Mouse (Mus musculus) gastrocnemius, adult 2 months (tissue): Measurements from ENCODE around the gene Zfp292. TPM values are rescaled to one million over a fixed set of nuclear protein-coding genes. Genes with fewer than 3 reads are reported as not detected.

Experiments
- DNase-seq: peaks from one replicate; pipeline ENCODE4 v3.0.0; 2022
- H3K27ac ChIP-seq: fragments of 200-600 bp; 2 replicates; pipeline ENCODE4 v1.8.1; 2022; ENCODE audit warnings: mild to moderate bottlenecking
- H3K4me3 ChIP-seq: fragments of 200-600 bp; 2 replicates; pipeline ENCODE4 v1.8.1; 2022; ENCODE audit warnings: mild to moderate bottlenecking, moderate library complexity
- CTCF ChIP-seq: fragments of 200-600 bp; IDR thresholded peaks from 2 replicates; pipeline ENCODE4 v1.8.1; 2022; ENCODE audit warnings: antibody characterized with exemption, mild to moderate bottlenecking, moderate library complexity
- intact Hi-C: fragments of 180-260 bp; cut with DNase I; formaldehyde crosslinking; loops from one replicate; pipeline ENCODE4 v1.15.1; 2025
- total RNA-seq, 2 experiments: library from RNA; stranded (reverse); gene quantifications; 2 replicates each; pipeline ENCODE4 v1.2.3; 2021

Zfp292 gene
- total RNA-seq, 2 experiments from 2014 or later, result 9.2 to 11.0 TPM

DNA sequence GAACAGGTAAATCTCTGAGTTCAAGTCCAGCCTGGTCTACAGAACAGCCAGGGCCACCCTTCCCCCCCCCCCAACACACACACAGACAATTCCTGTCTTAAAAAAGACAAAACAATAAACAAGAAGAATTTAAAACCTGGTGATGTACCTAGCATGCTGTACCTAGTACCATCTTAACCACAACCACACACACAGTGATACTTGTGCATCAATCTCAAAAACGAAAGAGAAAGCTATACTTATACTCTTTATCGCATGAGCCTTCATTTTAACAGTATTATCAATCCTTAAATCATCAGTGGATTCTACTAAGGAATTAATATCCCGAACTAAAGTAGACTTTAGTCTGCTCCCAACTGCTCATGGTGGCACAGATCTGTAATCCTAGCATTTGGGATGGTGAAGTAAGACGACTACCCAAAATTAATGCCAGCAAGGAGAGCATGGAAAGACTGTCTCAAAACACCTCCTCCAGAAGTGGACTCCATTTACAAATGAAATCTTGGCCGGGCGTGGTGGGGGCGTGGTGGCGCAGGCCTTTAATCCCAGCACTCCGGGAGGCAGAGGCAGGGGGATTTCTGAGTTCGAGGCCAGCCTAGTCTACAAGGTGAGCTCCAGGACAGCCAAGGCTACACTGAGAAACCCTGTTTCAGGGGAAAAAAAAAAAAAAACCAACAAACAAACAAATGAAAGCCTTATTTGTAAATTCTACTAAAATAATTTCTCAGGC, 1.7 kb downstream of the Zfp292 start:
- TF ChIP-seq CTCF, result no peak
- intact Hi-C loops, result loop anchor here (5.0 kb wide), 1 partner anchor 104 kb away; the partner anchor contains the start of gene Smim8
- Histone ChIP-seq H3K4me3 (peak overlapping the region; percentile 33), H3K27ac (no peak overlapping the region)
- no peak for DNase-seq

DNA sequence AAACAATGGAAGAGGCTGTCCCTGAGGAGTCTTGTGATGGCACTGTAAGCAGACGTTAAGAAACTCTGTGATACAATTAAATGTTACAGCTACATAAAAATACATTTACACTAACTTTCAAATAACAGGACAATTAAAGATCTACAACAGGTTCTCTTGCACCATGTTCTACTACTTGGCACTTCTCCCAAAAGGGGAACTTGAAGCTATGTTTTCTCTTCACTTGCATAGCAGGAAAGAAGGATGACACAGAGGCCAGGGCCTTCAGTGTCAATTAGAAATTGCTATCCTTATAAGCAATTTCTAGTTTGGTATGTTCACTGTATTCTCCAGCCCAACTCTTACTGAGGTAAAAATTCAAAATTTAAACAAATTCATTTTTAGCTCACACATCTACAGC, 8.5 kb downstream of the Zfp292 start:
- intact Hi-C loops, result no loop called here
- no peak for DNase-seq

DNA sequence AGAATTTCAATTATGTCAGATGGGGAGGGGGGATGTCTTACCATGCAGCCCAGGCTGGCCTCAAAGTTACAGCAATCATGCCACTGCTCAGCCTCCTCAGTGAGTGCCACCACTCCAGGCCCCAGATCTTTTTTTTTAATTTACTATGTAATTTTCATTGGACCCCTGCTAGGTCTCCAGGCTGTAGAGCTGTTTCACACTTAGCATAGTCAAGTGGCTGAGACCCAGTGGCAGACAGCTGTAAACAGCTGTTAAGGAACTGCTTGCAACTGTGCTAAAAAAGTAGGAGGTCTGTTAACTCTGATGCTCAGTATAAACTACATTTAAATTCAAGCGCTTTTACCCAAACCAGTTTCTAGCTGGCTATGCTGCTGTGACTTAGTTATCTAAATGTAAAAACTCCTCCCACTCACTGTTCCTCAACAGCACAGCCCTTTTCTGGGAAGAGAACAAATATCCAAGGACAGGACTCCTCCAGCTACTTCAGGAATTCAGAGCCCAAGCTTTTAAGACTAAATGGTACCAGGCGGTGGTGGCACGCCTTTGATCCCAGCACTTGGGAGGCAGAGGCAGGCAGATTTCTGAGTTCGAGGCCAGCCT, 9.8 kb downstream of the Zfp292 start:
- no peak for DNase-seq
- intact Hi-C loops, result no loop called here
- TF ChIP-seq CTCF, result no peak
- Histone ChIP-seq H3K27ac (no peak overlapping the region), H3K4me3 (no peak overlapping the region)

More for the DNA sequence above, 8.5 kb downstream of the Zfp292 start:
- Histone ChIP-seq H3K4me3 (no peak overlapping the region), H3K27ac (no peak overlapping the region)
- TF ChIP-seq CTCF, result no peak

DNA sequence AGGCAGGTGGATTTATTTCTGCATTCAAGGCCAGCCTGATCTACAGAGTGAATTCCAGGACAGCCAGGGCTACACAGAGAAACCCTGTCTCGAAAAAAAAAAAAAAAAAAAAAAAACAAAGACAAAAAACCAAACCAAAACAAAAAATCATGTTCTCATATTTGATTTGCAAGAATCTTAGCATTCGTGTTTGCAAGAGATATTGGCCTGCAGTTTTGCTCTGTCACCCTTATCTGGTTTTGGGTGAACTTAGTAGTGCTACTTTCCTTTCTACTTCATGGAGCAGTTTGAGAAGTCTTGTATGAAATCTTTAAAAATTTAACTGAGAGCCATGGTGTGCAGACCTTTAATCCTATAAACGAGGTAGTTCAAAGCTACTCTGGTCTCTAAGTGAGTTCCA, 12.9 kb downstream of the Zfp292 start:
- no peak overlapping the region for H3K27ac ChIP-seq
- no peak for TF ChIP-seq CTCF
- DNase-seq, result no peak
- H3K4me3 ChIP-seq, result no peak overlapping the region
- intact Hi-C loops, result no loop called here

DNA sequence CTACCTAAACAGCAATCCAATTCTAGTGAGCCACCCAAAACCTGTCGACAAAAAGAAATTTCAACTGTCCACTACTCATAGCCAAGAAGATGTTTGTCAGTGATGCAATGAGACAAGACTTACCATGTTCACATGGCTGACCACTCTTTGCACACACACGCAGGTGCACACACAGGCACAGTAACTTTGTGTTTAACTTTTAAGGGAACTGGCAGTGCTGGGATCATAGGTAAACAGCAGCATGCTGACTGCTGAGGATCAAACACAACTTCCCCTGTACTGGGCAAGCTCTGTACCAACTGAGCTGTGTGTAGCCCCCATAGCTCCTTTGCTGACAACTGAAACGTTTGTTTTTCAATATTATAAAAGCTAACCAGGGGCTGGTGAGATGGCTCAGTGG, 21.3 kb downstream of the Zfp292 start:
- TF ChIP-seq CTCF, result no peak
- DNase-seq, result no peak
- Histone ChIP-seq H3K4me3 (no peak overlapping the region), H3K27ac (no peak overlapping the region)
- intact Hi-C loops, result no loop called here

DNA sequence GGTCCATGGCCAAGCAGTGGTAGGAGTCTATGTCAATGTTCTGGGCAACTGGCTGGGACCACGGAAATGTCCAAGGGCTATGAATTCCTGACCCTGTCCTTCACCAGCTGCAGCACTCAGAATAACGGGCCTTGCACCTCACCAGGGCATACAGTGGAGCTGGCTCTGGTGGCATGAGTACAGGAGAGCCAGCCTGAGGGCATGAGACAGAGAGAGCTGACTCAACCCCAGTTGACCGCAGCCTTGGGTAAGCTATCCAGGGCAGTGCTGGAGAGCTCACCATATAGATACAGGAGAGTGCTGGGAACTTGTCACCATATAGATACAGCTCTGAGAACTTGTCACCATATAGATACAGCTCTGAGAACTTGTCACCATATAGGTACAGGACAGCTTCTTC, 23.3 kb downstream of the Zfp292 start:
- no peak for DNase-seq

DNA sequence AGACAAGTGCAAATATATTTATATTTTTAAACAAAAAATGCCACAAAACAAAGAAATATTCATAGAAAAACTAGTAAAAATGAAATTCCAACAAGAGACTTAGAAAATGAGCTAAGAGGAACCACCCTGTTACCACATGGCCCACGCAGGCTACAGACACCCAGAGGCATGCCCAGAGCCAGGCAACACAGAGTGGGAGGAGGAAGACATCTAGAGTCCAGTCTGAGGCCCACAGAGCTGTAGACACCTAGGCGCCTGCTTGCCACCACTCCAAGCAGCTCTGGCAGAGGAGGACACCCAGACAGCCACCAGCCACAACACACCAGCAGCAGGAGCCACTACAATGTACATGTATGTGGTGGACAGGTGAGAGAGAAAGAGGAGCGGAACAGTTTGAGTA, 23.9 kb downstream of the Zfp292 start:
- no peak for TF ChIP-seq CTCF
- DNase-seq, result no peak
- intact Hi-C loops, result no loop called here
- Histone ChIP-seq H3K4me3 (no peak overlapping the region), H3K27ac (no peak overlapping the region)

More for the DNA sequence above, 23.3 kb downstream of the Zfp292 start:
- Histone ChIP-seq H3K27ac (no peak overlapping the region), H3K4me3 (no peak overlapping the region)
- intact Hi-C loops, result no loop called here
- no peak for TF ChIP-seq CTCF

DNA sequence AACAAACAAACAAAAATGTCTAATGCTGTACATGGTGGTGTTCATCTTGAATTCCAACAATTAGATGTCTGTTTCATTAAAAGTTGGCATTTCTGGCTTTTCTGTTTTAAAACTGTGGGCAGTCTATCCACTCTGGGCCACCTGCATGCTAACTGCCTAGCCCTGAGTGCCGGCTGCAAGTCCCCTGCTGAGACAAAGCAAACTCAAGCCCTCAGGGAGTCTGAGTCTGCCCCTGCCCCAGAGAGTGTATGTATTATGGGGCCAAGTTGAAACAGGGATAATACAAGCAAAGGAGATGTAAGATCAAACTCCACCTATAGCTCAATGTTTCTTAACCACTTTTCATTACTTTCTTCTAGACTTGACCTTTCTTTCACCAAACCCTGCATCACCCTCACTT, 26.8 kb downstream of the Zfp292 start:
- no peak for DNase-seq
- H3K4me3 ChIP-seq, result no peak overlapping the region
- no peak overlapping the region for H3K27ac ChIP-seq
- no peak for TF ChIP-seq CTCF
- intact Hi-C loops, result no loop called here

DNA sequence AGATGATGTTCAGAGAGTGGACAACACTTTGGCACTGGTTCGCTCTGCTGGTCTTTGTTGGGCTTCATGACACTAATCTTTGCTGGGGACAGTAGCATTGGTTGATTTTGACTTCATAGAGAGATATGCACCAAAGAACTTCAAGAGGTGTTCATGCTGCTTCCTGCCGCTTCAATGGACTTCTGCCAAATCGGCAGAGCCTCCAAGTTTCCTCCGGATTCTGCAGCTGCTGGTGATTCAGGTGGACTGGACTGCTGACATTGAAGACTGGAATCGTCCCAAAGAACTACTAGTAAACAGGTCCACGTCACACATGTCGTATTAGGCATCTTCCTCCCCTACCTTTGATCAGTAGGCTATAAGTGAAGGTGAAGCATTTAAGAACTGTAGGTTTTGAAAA, 30.7 kb downstream of the Zfp292 start:
- H3K27ac ChIP-seq, result no peak overlapping the region
- intact Hi-C loops, result no loop called here
- no peak for DNase-seq
- no peak for TF ChIP-seq CTCF
- no peak overlapping the region for H3K4me3 ChIP-seq

DNA sequence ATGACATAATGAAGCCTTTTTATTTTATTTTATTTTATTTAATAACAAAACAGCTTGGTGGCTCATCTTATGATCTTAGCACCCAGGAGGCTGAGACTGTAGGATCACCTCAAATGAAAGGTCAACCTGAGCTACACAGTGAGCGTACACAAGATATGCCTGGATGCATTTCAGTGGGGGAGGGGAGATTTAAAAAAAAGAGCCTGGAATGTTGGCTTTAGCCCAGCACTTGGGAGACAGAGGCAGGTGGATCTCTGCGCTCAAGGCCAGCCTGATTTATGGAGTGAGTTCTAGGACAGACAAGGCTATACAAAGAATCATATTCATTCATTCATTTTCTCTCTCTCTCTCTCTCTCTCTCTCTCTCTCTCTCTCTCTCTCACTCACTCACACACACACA, 32.6 kb downstream of the Zfp292 start:
- Histone ChIP-seq H3K27ac (no peak overlapping the region), H3K4me3 (no peak overlapping the region)
- intact Hi-C loops, result no loop called here
- no peak for TF ChIP-seq CTCF
- no peak for DNase-seq

DNA sequence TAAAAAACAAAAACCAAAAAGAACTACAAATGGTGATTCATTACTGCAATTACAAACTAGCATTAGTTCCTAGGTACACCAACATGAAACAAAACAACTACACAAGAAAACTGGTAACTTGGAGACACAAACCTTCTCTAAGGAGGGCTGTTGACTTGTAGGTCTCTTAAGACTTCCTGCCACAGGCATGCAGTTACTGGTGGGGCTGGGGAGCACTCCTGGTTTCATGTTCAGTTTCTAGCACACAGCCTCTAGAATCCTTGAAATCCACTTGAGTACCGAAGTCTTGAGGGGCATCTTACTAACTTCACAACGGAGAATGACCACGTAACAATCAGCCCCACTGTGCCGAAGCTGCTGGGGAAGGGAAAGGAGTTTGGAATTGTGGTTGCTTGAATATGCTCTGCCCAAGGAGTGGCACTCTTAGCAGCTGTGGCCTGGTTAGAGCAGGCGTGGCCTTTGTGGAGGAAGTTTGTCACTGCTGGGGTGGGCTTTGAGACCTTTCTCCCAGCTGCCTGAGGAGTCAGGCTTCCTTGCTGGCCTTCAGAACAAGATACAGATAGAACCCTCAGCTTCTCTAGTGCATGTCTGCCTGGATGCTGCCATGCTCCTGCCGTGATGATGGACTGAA, 35.0 kb downstream of the Zfp292 start:
- DNase-seq, result no peak
- no peak for TF ChIP-seq CTCF
- no peak overlapping the region for H3K4me3 ChIP-seq
- intact Hi-C loops, result no loop called here
- no peak overlapping the region for H3K27ac ChIP-seq

DNA sequence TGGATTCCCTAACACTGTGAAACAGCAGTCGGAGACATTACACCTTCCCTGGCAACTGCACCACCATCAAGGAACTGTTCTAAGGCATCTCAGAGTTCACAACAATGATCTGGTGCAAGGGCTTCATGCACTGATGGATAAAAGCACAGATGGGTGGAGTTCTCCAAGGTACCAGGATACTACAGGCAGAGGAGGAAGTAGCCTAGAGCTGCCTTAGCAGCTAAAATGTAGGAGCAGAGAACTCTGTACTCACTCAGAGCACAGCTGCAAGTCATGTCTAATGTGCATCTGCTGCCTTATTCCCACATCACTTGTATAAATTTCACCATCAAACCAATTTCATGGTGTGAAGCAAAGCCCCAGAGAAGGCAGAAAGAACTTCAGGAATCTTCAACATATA, 38.9 kb downstream of the Zfp292 start:
- intact Hi-C loops, result no loop called here

DNA sequence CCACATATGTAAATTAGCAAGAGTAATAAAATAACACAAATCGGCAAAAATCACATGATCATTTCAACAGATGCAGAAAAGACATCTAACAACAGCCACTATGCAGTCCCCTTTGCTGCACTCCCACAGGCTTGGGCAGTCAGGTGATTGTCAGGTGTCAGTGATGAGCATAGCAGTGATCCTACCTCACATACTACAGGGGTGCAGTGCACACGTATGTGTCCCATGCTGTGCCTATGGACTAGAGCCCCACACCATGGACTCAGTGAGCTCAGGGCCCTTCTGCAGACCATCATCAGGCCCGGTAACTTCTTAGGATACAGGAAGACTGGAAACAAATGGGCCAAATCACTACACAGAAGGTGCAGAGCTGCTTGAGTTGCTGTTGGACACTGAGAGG, 39.9 kb downstream of the Zfp292 start:
- no peak for DNase-seq
- no peak overlapping the region for H3K4me3 ChIP-seq
- no peak for TF ChIP-seq CTCF
- H3K27ac ChIP-seq, result no peak overlapping the region
- intact Hi-C loops, result no loop called here

More for the DNA sequence above, 38.9 kb downstream of the Zfp292 start:
- Histone ChIP-seq H3K4me3 (no peak overlapping the region), H3K27ac (no peak overlapping the region)
- DNase-seq, result no peak
- no peak for TF ChIP-seq CTCF

DNA sequence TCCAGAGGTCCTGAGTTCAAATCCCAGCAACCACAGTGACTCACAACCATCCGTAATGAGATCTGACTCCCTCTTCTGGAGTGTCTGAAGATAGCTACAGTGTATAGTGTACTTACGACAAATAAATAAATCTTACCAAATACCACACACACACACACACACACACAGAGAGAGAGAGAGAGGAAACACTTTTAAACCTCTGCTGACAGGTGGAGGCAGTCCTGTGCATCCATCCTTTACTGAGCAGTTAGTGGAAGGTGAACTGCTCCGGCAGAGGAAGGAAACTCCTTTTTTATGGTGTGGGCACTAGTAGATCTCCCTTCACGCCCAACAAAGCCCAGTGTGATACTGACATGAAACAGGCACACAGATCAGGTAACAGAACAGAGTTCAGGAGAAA, 51.3 kb downstream of the Zfp292 start:
- TF ChIP-seq CTCF, result no peak
- H3K4me3 ChIP-seq, result no peak overlapping the region
- intact Hi-C loops, result no loop called here
- no peak overlapping the region for H3K27ac ChIP-seq
- no peak for DNase-seq
